28 mouse cellular contexts compared by ENCODE assay signal in genomic region chr10:108277198-108277597, GRCm38 (mm10). TPM values are rescaled to one million over a fixed set of nuclear protein-coding genes. Genes with fewer than 3 reads are reported as not detected.
DNase-seq lines count a peak whose midpoint lies in the region; ATAC-seq and TF ChIP-seq lines count a peak whose summit lies in the region.
"Had no signal": no experiment of that assay in that cellular context is flagged by ENCODE, and none has a peak within 500 bp of the region (broad histone marks: within the 10 kb centered on the region; RNA-seq: fewer than 3 reads in every experiment).

No protein-coding gene starts in this region.

- H3K27ac ChIP-seq in heart, embryonic 13.5 days (replicated peaks): peak overlapping the region; percentile 58
- peak overlapping the region; percentile 30; the same call in 1 of the 2 replicates for H3K27ac ChIP-seq in lung, embryonic 16.5 days (ENCODE audit: low read length)
- H3K27ac ChIP-seq in heart, postnatal 0 days (ENCODE audit: low read depth): peak overlapping the region; percentile 48; the same call in 1 of the 2 replicates
- H3K27ac ChIP-seq: embryonic facial prominence, embryonic 10.5 days; embryonic facial prominence, embryonic 15.5 days; forebrain, embryonic 12.5 days; hindbrain, embryonic 14.5 days; limb, embryonic 15.5 days; liver, embryonic 13.5 days; macrophage; midbrain, embryonic 13.5 days; neural tube, embryonic 13.5 days had no signal

- no peaks in the 10 kb centered on the region for H3K9me3 ChIP-seq in heart, embryonic 13.5 days
- H3K9me3 ChIP-seq in lung, embryonic 16.5 days (ENCODE audit: control insufficient read depth, low read length): no peaks in the 10 kb centered on the region
- H3K9me3 ChIP-seq in heart, postnatal 0 days (replicated peaks; ENCODE audit: control insufficient read depth, low read length): no peaks in the 10 kb centered on the region
- H3K9me3 ChIP-seq: embryonic facial prominence, embryonic 10.5 days; embryonic facial prominence, embryonic 15.5 days; forebrain, embryonic 12.5 days; limb, embryonic 15.5 days; liver, embryonic 13.5 days; midbrain, embryonic 13.5 days; neural tube, embryonic 13.5 days had no signal

- no peak overlapping the region for H3K9ac ChIP-seq in heart, embryonic 13.5 days
- no peak overlapping the region for H3K9ac ChIP-seq in lung, embryonic 16.5 days (ENCODE audit: low read length)
- H3K9ac ChIP-seq in heart, postnatal 0 days (replicated peaks; ENCODE audit: low read depth, low read length): no peak overlapping the region
- H3K9ac ChIP-seq: embryonic facial prominence, embryonic 15.5 days; forebrain, embryonic 12.5 days; forebrain, postnatal 0 days; hindbrain, embryonic 14.5 days; limb, embryonic 15.5 days; liver, embryonic 13.5 days; midbrain, embryonic 13.5 days; neural tube, embryonic 13.5 days had no signal

- peaks cover 23% of the 10 kb centered on the region for H3K4me1 ChIP-seq in heart, embryonic 13.5 days
- H3K4me1 ChIP-seq in lung, embryonic 16.5 days (replicated peaks; ENCODE audit: control insufficient read depth, insufficient read depth, low read length): no peaks in the 10 kb centered on the region
- H3K4me1 ChIP-seq in heart, postnatal 0 days (ENCODE audit: control insufficient read depth, insufficient read depth): peaks cover 3% of the 10 kb centered on the region; the same call in 1 of the 2 replicates
- H3K4me1 ChIP-seq: embryonic facial prominence, embryonic 10.5 days; embryonic facial prominence, embryonic 15.5 days; forebrain, embryonic 12.5 days; limb, embryonic 15.5 days; neural tube, embryonic 13.5 days had no signal

- 28% methylated on average over 7 of the region's 7 CpGs for WGBS in heart, embryonic 13.5 days
- 26% methylated on average over 7 of the region's 7 CpGs for WGBS in lung, embryonic 16.5 days
- 20% methylated on average over 7 of the region's 7 CpGs for WGBS in heart, postnatal 0 days

- intact Hi-C loops in heart, postnatal 36 days (cut with DNase I): loop anchor here (5.0 kb wide), 1 partner anchor 345 kb away; no protein-coding TSS in a partner anchor

- no peak overlapping the region for H3K4me3 ChIP-seq in heart, embryonic 13.5 days
- H3K4me3 ChIP-seq in lung, embryonic 16.5 days (ENCODE audit: low read length): no peak overlapping the region
- H3K4me3 ChIP-seq in heart, postnatal 0 days (ENCODE audit: low read depth, low read length): no peak overlapping the region
- H3K4me3 ChIP-seq: embryonic facial prominence, embryonic 10.5 days; embryonic facial prominence, embryonic 15.5 days; forebrain, embryonic 12.5 days; limb, embryonic 15.5 days; liver, embryonic 13.5 days; midbrain, embryonic 13.5 days; neural tube, embryonic 13.5 days had no signal

- no peak for TF ChIP-seq CTCF in heart, postnatal 0 days (IDR thresholded peaks at IDR 0.05; ENCODE audit: low read depth)

- peaks cover 71% of the 10 kb centered on the region for H3K36me3 ChIP-seq in heart, embryonic 13.5 days
- H3K36me3 ChIP-seq in lung, embryonic 16.5 days (ENCODE audit: control insufficient read depth, insufficient read depth, low read length): peaks cover 32% of the 10 kb centered on the region
- peaks cover 57% of the 10 kb centered on the region for H3K36me3 ChIP-seq in heart, postnatal 0 days (replicated peaks; ENCODE audit: control insufficient read depth, insufficient read depth, low read length)

- no peak for TF ChIP-seq EP300 in heart, postnatal 0 days (IDR thresholded peaks at IDR 0.05; ENCODE audit: low read depth)

- H3K4me2 ChIP-seq in heart, embryonic 13.5 days: no peak overlapping the region
- H3K4me2 ChIP-seq in lung, embryonic 16.5 days (ENCODE audit: low read depth, low read length): no peak overlapping the region
- H3K4me2 ChIP-seq in heart, postnatal 0 days (ENCODE audit: low read depth, low read length): no peak overlapping the region
- H3K4me2 ChIP-seq: embryonic facial prominence, embryonic 15.5 days; forebrain, embryonic 12.5 days; hindbrain, embryonic 14.5 days; limb, embryonic 15.5 days; liver, embryonic 13.5 days; midbrain, embryonic 13.5 days; neural tube, embryonic 13.5 days had no signal

- DNase-seq in heart, adult 11 months: peak; percentile 84
- no peak for DNase-seq in heart, postnatal 36 days
- DNase-seq in heart, postnatal 4 days: no peak
- DNase-seq in lung, postnatal 25 days (ENCODE audit: low spot score): no peak
- DNase-seq in heart, postnatal 0 days (ENCODE audit: low spot score): no peak
- DNase-seq in cerebellum, postnatal 10 days: no peak
- DNase-seq: adrenal gland, adult 2 months; adrenal gland, postnatal 36 days; cerebellum, adult 2 months; cerebellum, postnatal 25 days; forebrain, postnatal 0 days; kidney, adult 2 months; kidney, postnatal 36 days; liver, embryonic 13.5 days; right cerebral cortex, postnatal 4 days had no signal

- ATAC-seq in heart, embryonic 13.5 days (ENCODE audit: extremely low read depth, insufficient number of reproducible peaks, low FRiP score, low TSS enrichment): no peak
- ATAC-seq in lung, embryonic 16.5 days (ENCODE audit: low read depth): peak; percentile 52; the same call in 1 of the 2 replicates
- peak; percentile 42; the same call in 1 of the 2 replicates for ATAC-seq in heart, postnatal 0 days (ENCODE audit: insufficient read depth, low read depth)
- ATAC-seq: activated CD4-positive, CD25-positive, alpha-beta regulatory T cell, adult 4 months; forebrain, postnatal 0 days; midbrain, embryonic 13.5 days had no signal

- no peaks in the 10 kb centered on the region for H3K27me3 ChIP-seq in heart, embryonic 13.5 days (replicated peaks)
- no peaks in the 10 kb centered on the region for H3K27me3 ChIP-seq in lung, embryonic 16.5 days (ENCODE audit: control insufficient read depth, insufficient read depth, low read depth, low read length)
- no peaks in the 10 kb centered on the region for H3K27me3 ChIP-seq in heart, postnatal 0 days (ENCODE audit: control insufficient read depth, insufficient read depth, low read length)
- H3K27me3 ChIP-seq: CH12.LX; embryonic facial prominence, embryonic 15.5 days; forebrain, embryonic 12.5 days; limb, embryonic 15.5 days; liver, embryonic 13.5 days; midbrain, embryonic 13.5 days; neural tube, embryonic 13.5 days had no signal

RNA-seq across cellular contexts. Expression of gene Pawr, which starts 54.7 kb away (rescaled TPM):
- total RNA-seq in heart, postnatal 36 days (2021): 1 to 10 TPM; 3.2 to 3.5 TPM
- polyA plus RNA-seq in heart, embryonic 13.5 days (2015; fragmentation: Nextera tagmentation; extraction: Ambion mirVana): 9.9 and 10.3 TPM in 2 replicates
- 1 to 10 TPM; 6.9 to 7.0 TPM for total RNA-seq in heart, postnatal 4 days (2021)
- polyA plus RNA-seq in lung, embryonic 16.5 days (2015; fragmentation: Nextera tagmentation; extraction: Ambion mirVana): 14.4 and 15.3 TPM in 2 replicates
- total RNA-seq in heart, postnatal 0 days (2014; rRNA removed; ENCODE audit: low replicate concordance): 3.5 and 11.4 TPM in 2 replicates
- 2.7 and 2.8 TPM in 2 replicates for polyA plus RNA-seq in heart, postnatal 0 days (2015; fragmentation: Nextera tagmentation; extraction: Ambion mirVana)
- total RNA-seq: CH12.LX; megakaryocyte-erythroid progenitor cell, adult 5-6 weeks had no signal
- polyA plus RNA-seq: activated CD4-positive, CD25-positive, alpha-beta regulatory T cell, adult 4 months; macrophage had no signal
